Mouse (Mus musculus): ENCODE results near the gene Fbxo44. TPM values are rescaled to one million over a fixed set of nuclear protein-coding genes. Genes with fewer than 3 reads are reported as not detected.
A peak's percentile ranks its signal among the peaks of the same experiment; 100 is the strongest.

Fbxo44 gene
- polyA plus RNA-seq, 1 experiment from 2014 or later = 11.9 TPM

DNA sequence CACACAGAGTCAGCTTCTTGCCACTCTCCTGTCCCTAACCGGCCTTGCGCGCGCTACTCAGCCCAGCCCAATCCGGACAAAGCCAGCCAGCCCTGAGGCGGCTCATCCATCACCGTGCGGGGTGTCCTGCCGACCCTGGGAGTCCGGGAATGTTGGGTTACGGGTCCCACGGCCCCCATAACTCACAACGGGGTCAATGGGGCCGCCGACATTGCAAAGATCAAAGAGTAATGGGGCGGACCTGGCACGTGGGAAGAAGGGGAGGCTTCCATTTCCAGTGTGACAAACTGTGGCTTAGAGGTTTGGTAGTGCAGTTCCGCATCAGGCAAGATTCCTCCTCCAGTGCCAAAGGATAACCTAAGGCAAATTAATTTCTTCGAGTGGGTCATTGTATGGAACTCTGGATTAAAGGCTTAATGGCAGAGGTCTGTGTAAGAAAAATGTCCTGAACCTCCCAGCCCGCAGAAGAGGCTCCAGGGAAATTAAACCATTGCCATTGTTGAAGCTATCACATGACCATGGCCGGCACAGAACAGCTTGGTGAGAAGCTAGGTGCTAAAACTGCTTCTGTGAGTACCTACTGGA is 28.7 kb downstream of the Fbxo44 start:
- Histone ChIP-seq H3K9me3 (ENCODE audit: control insufficient read depth, low read depth, low read length) (no peaks in the 10 kb centered on the region), H3K4me3 (ENCODE audit: low read depth, low read length) (peak overlapping the region; percentile 67), H3K4me1 (ENCODE audit: control insufficient read depth, insufficient read depth, low read length) (peaks cover 5% of the 10 kb centered on the region; the same call in 1 of the 2 replicates), H3K4me2 (replicated peaks; ENCODE audit: low read depth, low read length) (peak overlapping the region; percentile 99), H3K36me3 (ENCODE audit: control insufficient read depth, insufficient read depth, low read length) (no peaks in the 10 kb centered on the region), H3K9ac (replicated peaks; ENCODE audit: low read depth, low read length) (no peak overlapping the region), H3K27ac (ENCODE audit: low read length) (no peak overlapping the region), H3K27me3 (ENCODE audit: control insufficient read depth, insufficient read depth, low read length) (peaks cover 20% of the 10 kb centered on the region)
- peak; percentile 31; the same call in 1 of the 2 replicates for ATAC-seq (ENCODE audit: insufficient number of reproducible peaks, insufficient read depth, low FRiP score, low read depth)
- 1% methylated on average over 21 of the region's 21 CpGs for WGBS

DNA sequence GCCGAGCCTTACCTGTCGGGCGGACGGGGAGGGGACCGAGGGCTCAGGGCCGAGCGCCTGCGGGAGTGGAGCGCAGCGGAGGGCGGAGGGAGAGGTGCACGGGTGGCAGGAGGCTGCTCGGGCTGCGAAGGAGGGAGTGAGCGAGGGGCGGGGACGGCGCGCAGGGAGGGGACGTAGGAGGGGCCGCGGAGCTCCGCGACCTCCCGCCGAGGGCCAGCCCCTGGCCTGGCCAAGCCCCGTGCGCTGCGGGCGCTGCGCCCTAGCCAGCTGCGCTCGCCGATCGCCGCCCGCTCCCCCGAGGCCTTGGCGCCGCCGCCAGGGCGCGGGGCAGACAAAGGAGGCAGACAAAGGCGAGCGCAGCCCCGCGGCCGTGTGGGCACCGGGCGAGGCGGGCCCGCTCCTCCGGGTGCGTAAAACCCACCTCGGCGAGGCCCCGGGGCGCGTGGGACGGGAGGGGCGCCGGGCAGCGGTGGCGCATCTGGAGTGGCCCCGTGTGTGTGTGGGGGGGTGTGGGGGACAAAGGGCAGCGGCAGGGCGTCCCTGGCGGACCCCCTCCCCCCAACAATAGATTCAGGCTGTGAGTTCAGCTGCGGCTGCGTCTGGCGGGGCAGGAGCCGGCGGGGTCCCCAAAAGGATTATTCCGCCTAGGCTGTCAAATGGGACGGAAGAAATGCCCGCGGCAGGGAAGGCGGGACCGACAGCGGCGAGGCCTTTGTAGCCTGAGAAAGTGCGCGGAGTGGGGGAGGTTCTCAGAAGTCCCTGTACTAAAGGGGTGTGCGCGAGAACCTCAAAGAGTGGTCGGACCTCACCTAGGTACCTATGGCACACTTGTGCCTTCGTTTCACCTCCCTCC is 29.5 kb downstream of the Fbxo44 start, which contains the start of gene Draxin:
Gene Draxin (minus strand): TSS at position 138 of the 853 bp plus-strand sequence.
- H3K4me2 ChIP-seq (replicated peaks; ENCODE audit: low read depth, low read length) = peak within 1 kb of the TSS; percentile 99
- peak; percentile 94 for ATAC-seq (ENCODE audit: insufficient number of reproducible peaks, insufficient read depth, low FRiP score, low read depth)
- H3K36me3 ChIP-seq (ENCODE audit: control insufficient read depth, insufficient read depth, low read length) = no peaks in the 10 kb centered on the region
- peak within 1 kb of the TSS; percentile 67 for H3K4me3 ChIP-seq (ENCODE audit: low read depth, low read length)
- H3K4me1 ChIP-seq (ENCODE audit: control insufficient read depth, insufficient read depth, low read length) = peaks cover 5% of the 10 kb centered on the region; the same call in 1 of the 2 replicates
- under 1% methylated on average over 81 of the region's 87 CpGs for WGBS
- peak within 1 kb of the TSS; percentile 61; the same call in 1 of the 2 replicates for H3K9ac ChIP-seq (replicated peaks; ENCODE audit: low read depth, low read length)
- peaks cover 20% of the 10 kb centered on the region for H3K27me3 ChIP-seq (ENCODE audit: control insufficient read depth, insufficient read depth, low read length)
- no peaks in the 10 kb centered on the region for H3K9me3 ChIP-seq (ENCODE audit: control insufficient read depth, low read depth, low read length)
- H3K27ac ChIP-seq (ENCODE audit: low read length) = peak within 1 kb of the TSS; percentile 11; the same call in 1 of the 2 replicates

- Histone ChIP-seq H3K27ac (ENCODE audit: low read length) (peak within 1 kb of the TSS; percentile 11; the same call in 1 of the 2 replicates), H3K36me3 (ENCODE audit: control insufficient read depth, insufficient read depth, low read length) (no peaks in the 10 kb centered on the region), H3K9me3 (ENCODE audit: control insufficient read depth, low read depth, low read length) (no peaks in the 10 kb centered on the region), H3K4me1 (ENCODE audit: control insufficient read depth, insufficient read depth, low read length) (peaks cover 5% of the 10 kb centered on the region; the same call in 1 of the 2 replicates), H3K4me3 (ENCODE audit: low read depth, low read length) (peak within 1 kb of the TSS; percentile 67), H3K9ac (replicated peaks; ENCODE audit: low read depth, low read length) (peak within 1 kb of the TSS; percentile 61; the same call in 1 of the 2 replicates), H3K4me2 (replicated peaks; ENCODE audit: low read depth, low read length) (peak within 1 kb of the TSS; percentile 99), H3K27me3 (ENCODE audit: control insufficient read depth, insufficient read depth, low read length) (peaks cover 20% of the 10 kb centered on the region)
- WGBS = under 1% methylated on average over 18 of the region's 18 CpGs
- no peak for ATAC-seq (ENCODE audit: insufficient number of reproducible peaks, insufficient read depth, low FRiP score, low read depth)
Observed at GRCm38 (mm10) chr4:148130133-148130532, 30.1 kb downstream of the Fbxo44 start, which contains the start of gene Mad2l2. Gene Mad2l2, plus strand, starts transcription at chr4:148130384.

- Histone ChIP-seq H3K4me1 (ENCODE audit: control insufficient read depth, insufficient read depth, low read length) (peaks cover 5% of the 10 kb centered on the region; the same call in 1 of the 2 replicates), H3K27ac (ENCODE audit: low read length) (no peak overlapping the region), H3K36me3 (ENCODE audit: control insufficient read depth, insufficient read depth, low read length) (no peaks in the 10 kb centered on the region), H3K27me3 (ENCODE audit: control insufficient read depth, insufficient read depth, low read length) (peaks cover 20% of the 10 kb centered on the region), H3K4me3 (ENCODE audit: low read depth, low read length) (no peak overlapping the region), H3K9me3 (ENCODE audit: control insufficient read depth, low read depth, low read length) (no peaks in the 10 kb centered on the region), H3K9ac (replicated peaks; ENCODE audit: low read depth, low read length) (no peak overlapping the region), H3K4me2 (replicated peaks; ENCODE audit: low read depth, low read length) (no peak overlapping the region)
- no peak for ATAC-seq (ENCODE audit: insufficient number of reproducible peaks, insufficient read depth, low FRiP score, low read depth)
- WGBS = 70% methylated on average over 2 of the region's 2 CpGs
Observed at GRCm38 (mm10) chr4:148128672-148129071, 31.6 kb downstream of the Fbxo44 start.

DNA sequence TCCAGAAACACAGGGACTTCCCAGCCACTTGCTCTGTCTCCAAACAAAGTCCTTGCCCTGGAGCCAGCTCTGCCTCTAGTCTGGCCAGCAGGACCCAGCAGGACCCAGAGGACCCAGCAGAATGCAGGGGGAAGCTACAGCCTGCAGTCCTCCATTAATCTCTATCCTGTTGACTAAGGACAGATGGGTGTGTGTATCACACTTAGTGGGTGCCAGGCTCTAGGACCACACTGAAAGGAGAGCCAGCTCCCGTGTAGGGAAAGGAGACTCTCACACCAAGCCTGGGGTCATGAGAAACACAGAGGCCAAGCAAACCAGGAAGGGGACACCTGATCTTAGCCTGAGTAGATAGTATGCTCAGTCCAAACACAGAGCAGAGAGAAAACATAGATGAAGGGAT is 32.0 kb downstream of the Fbxo44 start:
- 56% methylated on average over 1 of the region's 1 CpGs for WGBS
- ATAC-seq (ENCODE audit: insufficient number of reproducible peaks, insufficient read depth, low FRiP score, low read depth) = no peak
- H3K27me3 ChIP-seq (ENCODE audit: control insufficient read depth, insufficient read depth, low read length) = peaks cover 20% of the 10 kb centered on the region

DNA sequence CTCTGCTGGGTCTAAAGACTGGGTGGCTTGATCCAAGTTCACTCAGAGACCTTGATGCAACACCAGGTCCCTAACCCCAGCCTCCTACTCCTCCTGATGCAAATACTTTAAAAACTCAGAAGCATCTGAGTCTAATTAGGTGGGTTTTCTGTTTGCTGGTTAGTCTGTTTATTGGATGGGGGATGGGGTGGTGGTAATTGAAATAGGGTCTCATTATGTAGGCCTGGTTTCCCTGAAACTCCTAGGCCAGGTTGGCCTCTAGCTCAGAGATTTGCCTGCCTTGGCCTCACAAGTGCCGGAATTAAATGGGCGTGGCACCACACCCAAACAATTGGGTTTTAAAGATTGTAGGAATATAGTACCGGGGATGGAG is 37.6 kb downstream of the Fbxo44 start:
- 74% methylated on average over 3 of the region's 3 CpGs for WGBS
- no peak overlapping the region for H3K4me2 ChIP-seq (replicated peaks; ENCODE audit: low read depth, low read length)
- no peak overlapping the region for H3K27ac ChIP-seq (ENCODE audit: low read length)
- no peak for ATAC-seq (ENCODE audit: insufficient number of reproducible peaks, insufficient read depth, low FRiP score, low read depth)
- H3K9ac ChIP-seq (replicated peaks; ENCODE audit: low read depth, low read length) = no peak overlapping the region
- H3K4me1 ChIP-seq (ENCODE audit: control insufficient read depth, insufficient read depth, low read length) = no peaks in the 10 kb centered on the region
- no peaks in the 10 kb centered on the region for H3K9me3 ChIP-seq (ENCODE audit: control insufficient read depth, low read depth, low read length)
- H3K27me3 ChIP-seq (ENCODE audit: control insufficient read depth, insufficient read depth, low read length) = no peaks in the 10 kb centered on the region; the same call in 1 of the 2 replicates
- H3K36me3 ChIP-seq (ENCODE audit: control insufficient read depth, insufficient read depth, low read length) = no peaks in the 10 kb centered on the region
- no peak overlapping the region for H3K4me3 ChIP-seq (ENCODE audit: low read depth, low read length)

More for the DNA sequence above, 32.0 kb downstream of the Fbxo44 start:
- H3K4me3 ChIP-seq (ENCODE audit: low read depth, low read length) = no peak overlapping the region
- no peak overlapping the region for H3K4me2 ChIP-seq (replicated peaks; ENCODE audit: low read depth, low read length)
- H3K9ac ChIP-seq (replicated peaks; ENCODE audit: low read depth, low read length) = no peak overlapping the region
- H3K36me3 ChIP-seq (ENCODE audit: control insufficient read depth, insufficient read depth, low read length) = no peaks in the 10 kb centered on the region
- no peaks in the 10 kb centered on the region for H3K9me3 ChIP-seq (ENCODE audit: control insufficient read depth, low read depth, low read length)
- peaks cover 5% of the 10 kb centered on the region; the same call in 1 of the 2 replicates for H3K4me1 ChIP-seq (ENCODE audit: control insufficient read depth, insufficient read depth, low read length)
- no peak overlapping the region for H3K27ac ChIP-seq (ENCODE audit: low read length)

DNA sequence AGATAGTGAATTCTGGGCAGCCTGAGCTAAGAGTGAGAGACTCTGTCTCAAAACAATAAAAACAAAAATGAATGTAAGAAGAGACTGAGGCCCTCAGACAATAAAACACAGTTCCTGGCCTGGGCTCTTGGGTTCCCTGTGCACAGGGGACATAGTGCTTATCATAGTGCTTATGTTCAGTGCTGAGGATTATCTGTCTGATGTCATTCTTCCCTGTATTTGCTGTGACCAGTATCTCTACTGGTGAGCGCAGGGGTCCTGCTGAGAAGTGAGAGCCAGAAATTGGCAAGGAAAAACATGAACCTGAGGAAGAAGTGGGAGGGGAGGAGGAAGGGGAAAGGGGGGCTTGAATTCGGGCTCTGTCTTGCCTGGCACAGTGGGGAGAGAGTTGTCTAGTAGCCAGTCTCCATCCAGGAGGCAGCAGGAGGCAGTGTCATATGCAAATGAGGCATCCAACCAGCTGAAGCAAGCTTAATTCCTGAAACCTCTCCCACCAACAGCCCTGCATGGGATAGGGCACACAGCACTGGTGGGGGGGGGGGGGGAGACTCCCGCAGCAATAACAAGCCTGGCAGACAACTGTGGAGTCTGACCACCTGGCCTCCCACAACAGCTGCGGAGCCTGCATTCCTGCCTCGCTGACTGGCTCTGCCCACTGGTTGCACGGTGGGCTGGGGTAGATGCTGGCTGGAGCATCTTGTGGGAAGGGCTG is 38.1 kb downstream of the Fbxo44 start:
- Histone ChIP-seq H3K27ac (ENCODE audit: low read length) (no peak overlapping the region), H3K4me1 (ENCODE audit: control insufficient read depth, insufficient read depth, low read length) (no peaks in the 10 kb centered on the region), H3K36me3 (ENCODE audit: control insufficient read depth, insufficient read depth, low read length) (no peaks in the 10 kb centered on the region), H3K4me3 (ENCODE audit: low read depth, low read length) (no peak overlapping the region), H3K27me3 (ENCODE audit: control insufficient read depth, insufficient read depth, low read length) (no peaks in the 10 kb centered on the region; the same call in 1 of the 2 replicates), H3K9me3 (ENCODE audit: control insufficient read depth, low read depth, low read length) (no peaks in the 10 kb centered on the region), H3K9ac (replicated peaks; ENCODE audit: low read depth, low read length) (no peak overlapping the region), H3K4me2 (replicated peaks; ENCODE audit: low read depth, low read length) (no peak overlapping the region)
- no peak for ATAC-seq (ENCODE audit: insufficient number of reproducible peaks, insufficient read depth, low FRiP score, low read depth)
- 21% methylated on average over 6 of the region's 6 CpGs for WGBS

GRCm38 (mm10) chr4:148121362-148121761 is 38.9 kb downstream of the Fbxo44 start:
- no peaks in the 10 kb centered on the region for H3K36me3 ChIP-seq (ENCODE audit: control insufficient read depth, insufficient read depth, low read length)
- WGBS = 84% methylated on average over 4 of the region's 4 CpGs

More at GRCm38 (mm10) chr4:148121362-148121761, 38.9 kb downstream of the Fbxo44 start:
- no peak overlapping the region for H3K27ac ChIP-seq (ENCODE audit: low read length)
- no peak overlapping the region for H3K9ac ChIP-seq (replicated peaks; ENCODE audit: low read depth, low read length)
- no peaks in the 10 kb centered on the region for H3K4me1 ChIP-seq (ENCODE audit: control insufficient read depth, insufficient read depth, low read length)
- no peak overlapping the region for H3K4me2 ChIP-seq (replicated peaks; ENCODE audit: low read depth, low read length)
- ATAC-seq (ENCODE audit: insufficient number of reproducible peaks, insufficient read depth, low FRiP score, low read depth) = no peak
- no peaks in the 10 kb centered on the region; the same call in 1 of the 2 replicates for H3K27me3 ChIP-seq (ENCODE audit: control insufficient read depth, insufficient read depth, low read length)
- H3K9me3 ChIP-seq (ENCODE audit: control insufficient read depth, low read depth, low read length) = no peaks in the 10 kb centered on the region
- no peak overlapping the region for H3K4me3 ChIP-seq (ENCODE audit: low read depth, low read length)
